Mouse (Mus musculus) MEL-GATA-1-ER (cell line): Measurements from ENCODE around the gene Lrrc31.
A peak's percentile ranks its signal among the peaks of the same experiment; 100 is the strongest.
"Not testable (repeated sequence)": the region's sequence is repeated elsewhere in the genome, so short reads cannot be mapped to it uniquely, and the experiment has no call there.

Experiments
- DNase-seq: peaks from one replicate; pipeline ENCODE4 v3.0.0-alpha.2; 2012; ENCODE audit warnings: low read depth; ENCODE audit errors: extremely low read depth

Lrrc31 gene

DNA sequence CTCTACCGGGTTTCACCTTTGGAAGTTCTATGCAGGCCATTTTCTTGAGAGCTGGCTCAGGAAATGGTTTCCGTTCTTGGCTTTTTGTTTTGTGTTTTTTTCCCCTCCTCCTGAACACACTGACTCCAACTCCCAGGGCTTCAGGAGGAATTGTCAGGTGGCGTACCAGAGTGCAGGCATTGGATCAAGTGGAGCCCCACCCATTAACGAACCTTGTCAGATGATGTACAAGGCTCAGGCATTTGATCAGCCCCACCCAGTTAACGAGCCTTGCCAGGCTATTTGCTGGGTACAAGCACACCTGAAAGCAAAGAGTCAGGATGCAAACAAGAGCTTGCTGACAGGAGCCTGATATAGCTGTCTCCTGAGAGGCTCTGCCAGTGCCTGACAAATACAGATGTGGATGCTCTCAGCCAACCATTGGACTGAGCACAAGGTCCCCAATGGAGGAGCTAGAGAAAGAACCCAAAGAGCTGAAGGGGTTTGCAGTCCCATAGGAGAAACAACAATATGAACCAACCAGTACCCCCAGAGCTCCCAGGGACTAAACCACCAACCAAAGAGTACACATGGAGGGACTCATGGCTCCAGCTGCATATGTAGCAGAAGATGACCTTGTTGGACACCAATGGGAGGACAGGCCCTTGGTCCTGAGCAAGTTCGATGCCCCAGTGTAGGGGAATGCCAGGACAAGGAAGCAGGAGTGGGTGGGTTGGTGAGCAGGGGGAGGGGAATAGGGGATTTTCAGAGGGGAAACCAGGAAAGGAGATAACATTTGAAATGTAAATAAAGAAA is at the start of gene Lrrc31:
Gene Lrrc31, minus strand, starts transcription at position 133 of the 795 bp plus-strand sequence.
- not testable (repeated sequence) for DNase-seq

DNA sequence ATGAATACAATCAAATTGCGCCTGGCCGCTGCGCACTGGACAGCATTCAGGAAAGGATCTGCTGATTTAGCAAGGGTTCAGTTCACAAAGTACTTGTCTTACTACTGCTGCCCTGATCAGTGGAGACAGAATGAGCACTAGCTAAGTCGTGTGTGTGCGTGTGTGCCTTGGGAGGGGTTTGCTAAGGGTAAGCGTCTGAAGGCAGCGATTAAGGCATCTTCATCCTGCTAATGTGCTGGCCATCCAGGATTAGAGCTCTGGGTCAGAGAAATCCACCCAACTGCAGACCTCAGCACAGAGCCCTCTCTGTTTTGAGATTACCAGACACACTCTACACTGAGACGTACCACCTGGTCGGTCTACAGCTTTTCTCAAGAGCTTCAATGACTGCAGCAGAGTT is 48.7 kb upstream of the Lrrc31 start:
- no peak for DNase-seq

DNA sequence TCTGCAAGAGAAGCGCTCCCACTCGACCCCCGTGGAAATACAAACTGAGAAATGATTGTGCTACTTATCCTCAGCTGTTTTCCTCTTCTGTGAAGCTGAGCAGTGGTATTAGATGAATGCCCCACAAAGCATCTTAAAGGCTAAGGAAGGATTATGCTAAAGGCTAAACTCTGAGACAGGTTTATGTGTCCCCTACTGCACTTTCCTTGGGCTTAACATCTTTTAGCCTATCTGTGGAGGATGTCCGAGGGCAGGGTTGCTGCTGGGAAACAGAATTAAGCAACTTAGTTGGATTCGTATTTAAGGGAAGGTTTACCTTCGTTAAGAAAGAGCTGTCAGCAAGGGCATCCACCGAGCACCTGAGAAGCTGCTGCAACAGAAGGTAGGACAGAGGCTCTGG is 46.4 kb upstream of the Lrrc31 start, which contains the start of gene Samd7:
Gene Samd7, plus strand, starts transcription at position 288 of the 400 bp plus-strand sequence.
- DNase-seq, result no peak

DNA sequence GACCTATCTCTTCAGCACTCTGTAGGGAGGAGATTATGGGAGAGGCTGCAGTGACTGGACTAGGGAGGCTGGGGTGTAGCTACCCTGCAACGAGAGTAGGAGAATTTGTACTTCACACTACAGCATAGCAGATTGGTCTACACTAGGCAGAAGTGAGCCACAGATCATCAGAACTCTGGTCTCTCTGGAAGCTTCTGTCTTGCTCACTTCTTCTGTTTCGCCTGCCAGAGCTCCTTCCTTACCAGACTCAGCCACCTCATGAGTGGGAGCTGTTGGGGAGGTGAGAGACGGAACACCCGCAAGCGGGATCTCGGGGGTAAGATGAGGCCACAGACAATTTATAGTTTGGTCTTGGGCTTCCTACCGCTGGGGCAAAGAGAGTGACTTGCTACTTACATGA is 43.2 kb upstream of the Lrrc31 start:
- no peak for DNase-seq

DNA sequence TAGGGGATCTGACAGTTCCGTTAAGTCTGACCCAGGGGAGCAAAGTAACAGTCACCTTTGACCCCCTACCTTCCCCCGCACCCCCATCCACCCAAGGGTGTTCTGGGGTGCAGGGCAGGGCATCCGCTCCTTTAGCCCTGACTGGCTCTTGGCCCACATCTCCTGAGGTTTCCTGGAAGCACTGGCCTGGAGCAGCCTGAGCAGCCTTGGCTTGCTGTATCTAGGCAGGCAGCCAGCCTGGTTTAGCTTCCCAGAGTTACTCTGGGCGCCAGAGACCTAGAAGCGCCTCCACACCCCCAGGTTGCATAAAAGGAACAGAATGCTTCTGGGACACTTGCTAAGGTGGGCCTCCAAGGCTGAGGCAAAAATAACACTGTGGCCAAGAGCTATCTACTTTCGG is 41.7 kb upstream of the Lrrc31 start:
- DNase-seq, result no peak

DNA sequence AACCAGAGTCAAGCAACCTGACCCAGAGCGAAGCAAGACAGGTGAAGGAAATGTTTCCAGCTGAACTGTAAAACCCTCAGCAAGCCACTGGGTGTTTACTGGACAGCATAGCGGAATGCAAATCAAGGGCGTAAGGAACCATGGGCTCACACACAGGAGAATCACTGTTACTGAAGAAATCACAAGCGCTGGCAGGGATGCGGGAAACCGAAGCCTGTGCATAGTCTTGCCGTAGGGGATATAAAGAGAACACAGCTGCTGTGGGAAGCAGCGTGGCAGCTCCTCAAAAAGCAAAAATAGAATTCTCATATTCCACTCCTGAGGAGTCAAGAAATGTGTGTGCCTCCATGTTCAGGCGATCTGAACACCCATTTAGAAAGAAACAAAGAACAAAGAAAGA is 37.2 kb upstream of the Lrrc31 start:
- DNase-seq, result no peak

DNA sequence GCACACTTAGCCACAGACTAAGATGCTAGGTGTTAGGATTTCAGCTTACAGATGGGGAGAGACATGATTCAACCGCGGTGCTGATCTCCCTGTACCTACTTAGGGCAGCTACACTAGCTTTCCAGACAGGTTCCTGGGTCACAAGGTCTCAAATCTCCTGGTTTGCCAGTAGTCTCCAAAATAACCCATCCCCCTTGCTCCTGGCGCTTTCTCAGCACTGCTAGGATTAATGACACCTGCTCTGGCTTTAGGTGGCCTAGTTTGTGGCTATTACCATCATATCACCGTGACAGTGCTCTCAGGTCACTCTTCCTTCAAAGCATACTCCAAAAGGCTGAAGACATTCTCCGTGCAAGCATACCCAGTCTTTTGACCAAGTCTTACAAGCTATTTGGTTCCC is 29.4 kb upstream of the Lrrc31 start:
- DNase-seq, result no peak

DNA sequence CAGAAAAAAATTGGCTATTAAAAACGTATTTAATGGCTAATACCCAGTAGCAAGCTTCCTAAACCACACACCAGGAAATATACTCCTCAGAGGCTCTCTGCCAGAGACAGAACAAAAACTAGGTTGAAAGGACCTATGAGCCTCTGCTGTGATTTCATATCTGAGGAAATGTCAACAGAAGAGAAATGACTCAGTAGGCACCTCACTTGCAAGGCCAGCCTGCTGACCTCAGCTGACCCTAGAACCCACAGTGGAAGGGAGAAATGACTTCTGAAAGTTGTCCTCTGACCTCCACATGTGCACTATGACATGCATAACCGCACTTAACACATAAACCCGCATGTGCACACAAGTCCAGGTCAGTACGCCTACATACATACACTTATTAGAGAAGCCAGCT is 27.6 kb upstream of the Lrrc31 start:
- DNase-seq, result peak; percentile 23

DNA sequence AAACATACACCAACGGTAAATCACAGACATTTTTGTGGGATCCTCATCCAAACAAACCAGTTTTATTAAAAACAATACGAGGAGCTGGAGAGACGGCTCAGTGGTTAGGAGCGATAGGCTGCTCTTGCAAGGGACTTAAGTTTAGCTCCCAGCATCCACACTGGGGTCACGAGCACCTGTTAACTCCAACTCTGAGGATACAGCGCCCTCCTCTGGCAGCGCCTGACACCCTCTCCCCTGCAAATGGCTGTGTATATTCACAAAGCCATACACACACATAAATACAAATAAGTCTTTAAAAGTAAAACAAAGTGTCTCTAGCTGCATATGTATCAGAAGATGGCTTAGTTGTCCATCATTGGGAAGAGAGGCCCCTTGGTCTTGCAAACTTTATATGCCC is 25.9 kb upstream of the Lrrc31 start:
- DNase-seq, result no peak

DNA sequence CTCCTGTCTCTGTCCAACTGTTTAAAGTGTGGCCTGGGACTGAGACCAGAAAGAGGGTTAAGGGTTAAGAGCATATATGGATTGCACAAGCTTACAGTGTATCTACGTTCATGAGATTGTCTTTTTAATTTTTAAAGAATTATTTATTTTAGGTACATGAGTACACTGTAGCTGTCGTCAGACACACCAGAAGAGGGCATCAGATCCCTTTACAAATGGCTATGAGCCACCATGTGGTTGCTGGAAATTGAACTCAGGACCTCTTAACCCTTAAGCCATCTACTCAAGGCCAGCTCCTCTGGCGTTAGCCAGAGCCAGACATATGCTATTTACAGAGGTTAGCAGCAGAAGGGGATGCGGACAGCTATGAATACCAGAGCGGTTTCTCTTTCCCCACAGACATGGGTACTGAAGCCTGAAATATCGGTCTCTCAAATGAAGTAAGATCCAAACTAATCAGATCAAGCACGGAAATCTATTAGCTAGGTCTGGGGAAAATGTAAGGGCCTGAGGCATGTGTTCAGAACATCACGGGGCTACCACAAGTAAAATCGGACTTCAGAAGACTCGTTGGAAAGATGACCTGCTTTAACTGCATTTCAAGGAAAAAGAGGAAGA is 25.3 kb upstream of the Lrrc31 start:
- DNase-seq, result no peak

DNA sequence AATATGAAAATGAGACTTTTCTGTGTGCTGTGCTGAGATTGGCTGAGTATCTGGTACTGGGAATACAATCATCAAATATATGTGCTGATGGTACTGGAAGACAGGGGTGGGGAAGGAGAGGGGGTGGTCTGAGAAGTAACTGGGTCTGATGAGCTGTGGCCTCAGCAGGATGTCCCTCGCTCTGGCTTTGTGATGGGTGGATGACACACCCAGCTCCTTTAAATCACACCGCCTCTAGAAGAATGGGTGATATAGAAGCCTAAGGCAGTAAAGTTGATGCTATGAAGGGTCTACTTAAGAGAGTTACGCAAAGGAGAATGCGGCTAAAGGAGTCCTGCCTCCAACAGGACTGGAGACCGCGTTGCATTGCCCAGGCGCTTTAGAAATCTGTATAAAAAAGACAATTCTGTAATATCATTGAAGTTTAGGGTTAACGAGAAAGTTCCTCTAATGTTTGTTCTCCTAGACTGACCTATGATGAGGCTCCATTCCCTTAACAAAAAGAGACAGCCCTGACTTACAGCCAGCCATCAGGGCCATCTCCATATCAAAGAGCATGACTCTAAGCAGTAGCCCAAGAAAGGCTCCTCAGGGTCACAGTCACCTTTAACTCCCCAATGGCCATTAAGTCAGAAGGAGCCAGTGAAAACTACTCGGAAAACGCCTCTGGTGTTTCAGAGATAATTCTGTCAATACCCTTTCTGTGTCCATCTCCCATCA is 24.6 kb upstream of the Lrrc31 start:
- no peak for DNase-seq

DNA sequence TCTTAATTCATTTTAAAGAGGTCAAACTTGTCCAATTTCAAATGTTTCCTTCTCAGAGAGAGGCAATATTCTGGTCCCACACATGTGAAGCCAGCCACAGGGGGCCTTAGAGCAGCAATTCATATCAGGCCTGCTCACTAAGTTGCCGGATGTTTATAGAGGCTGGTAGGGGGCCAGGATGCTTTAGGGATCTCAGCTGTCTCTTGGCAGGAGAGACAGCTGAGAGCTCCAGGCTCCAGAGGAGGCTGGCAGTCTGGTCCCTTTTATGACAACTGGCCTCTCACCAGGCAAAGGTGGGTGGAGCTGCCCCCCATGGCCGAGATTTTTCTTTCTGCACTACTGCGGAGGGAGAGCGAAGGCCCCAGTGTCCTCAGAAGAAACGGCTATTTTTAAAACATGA is 23.5 kb upstream of the Lrrc31 start:
- DNase-seq, result no peak

DNA sequence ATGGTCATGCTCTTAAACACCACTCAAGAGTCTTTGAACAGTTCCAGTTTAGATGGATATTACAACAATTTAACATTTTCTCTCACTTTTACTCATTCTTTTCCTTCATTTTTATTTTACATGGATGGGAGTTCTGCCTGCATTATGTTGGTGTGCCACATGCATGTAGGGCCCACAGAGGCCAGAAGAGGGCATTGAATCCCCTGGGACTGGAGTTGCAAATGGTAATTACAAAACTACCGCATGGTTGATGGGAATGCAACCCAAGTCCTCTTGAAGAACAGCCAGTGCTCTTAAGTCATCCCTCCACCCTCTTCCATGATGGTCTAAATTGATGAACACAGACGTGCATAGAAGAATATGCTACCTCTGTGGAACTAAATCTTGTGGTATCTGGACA is 22.8 kb upstream of the Lrrc31 start:
- no peak for DNase-seq

DNA sequence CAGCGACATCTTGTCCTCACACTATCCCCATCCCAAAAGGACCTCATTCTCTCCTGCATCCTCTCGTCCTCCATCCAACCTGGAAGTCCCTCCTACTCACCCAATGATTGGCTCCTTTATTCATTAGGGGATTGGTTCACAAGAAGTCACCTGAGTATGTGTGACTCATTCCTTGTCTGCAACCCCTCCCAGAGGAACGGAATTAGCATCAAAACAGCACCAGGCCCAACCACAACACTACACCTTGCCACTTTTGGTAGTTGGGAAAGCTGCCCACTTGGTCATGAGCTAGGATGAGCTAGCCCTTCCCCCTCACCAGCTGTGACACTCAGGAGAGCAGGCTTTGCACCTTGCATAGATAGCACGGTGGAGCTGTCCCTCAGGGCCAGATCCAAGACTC is 22.4 kb upstream of the Lrrc31 start:
- no peak for DNase-seq

DNA sequence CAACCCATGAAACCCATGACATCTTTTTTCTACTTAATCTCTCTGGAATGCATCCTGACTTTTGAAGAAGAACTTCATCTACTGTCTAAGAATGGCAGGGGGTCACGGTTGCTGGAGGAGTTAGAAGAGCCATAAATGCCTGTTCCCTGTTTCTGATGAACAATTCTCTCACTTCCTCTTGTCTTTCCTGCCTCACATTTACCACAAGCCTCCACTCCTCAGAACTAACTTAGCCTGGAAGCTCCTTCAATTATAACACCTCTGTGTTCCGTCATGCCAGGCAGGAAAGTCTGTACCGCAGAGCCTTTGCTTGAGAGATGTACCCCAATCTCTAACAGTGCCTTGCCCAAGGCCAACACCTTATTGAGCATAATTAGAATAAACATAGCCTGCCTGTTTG is 19.0 kb upstream of the Lrrc31 start:
- no peak for DNase-seq

DNA sequence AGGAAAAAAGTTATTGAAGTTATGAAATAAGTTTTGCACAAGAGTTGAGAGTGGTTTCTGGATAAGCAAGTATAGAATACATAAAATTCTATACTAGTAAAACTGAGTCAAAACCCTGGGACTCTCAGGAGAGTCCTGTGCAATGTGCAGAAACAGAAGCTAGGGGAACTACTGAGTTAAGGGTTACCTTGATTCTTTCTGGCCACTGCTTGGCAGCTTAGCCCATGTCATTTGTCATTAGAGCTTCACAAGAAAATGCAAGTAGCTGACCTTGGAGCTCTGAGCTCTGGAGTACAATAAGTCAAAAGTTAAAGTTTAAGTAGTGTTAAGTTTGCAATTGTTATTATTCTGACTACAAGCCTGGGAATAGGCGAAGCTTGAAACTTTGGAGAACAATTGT is 13.7 kb upstream of the Lrrc31 start:
- no peak for DNase-seq

DNA sequence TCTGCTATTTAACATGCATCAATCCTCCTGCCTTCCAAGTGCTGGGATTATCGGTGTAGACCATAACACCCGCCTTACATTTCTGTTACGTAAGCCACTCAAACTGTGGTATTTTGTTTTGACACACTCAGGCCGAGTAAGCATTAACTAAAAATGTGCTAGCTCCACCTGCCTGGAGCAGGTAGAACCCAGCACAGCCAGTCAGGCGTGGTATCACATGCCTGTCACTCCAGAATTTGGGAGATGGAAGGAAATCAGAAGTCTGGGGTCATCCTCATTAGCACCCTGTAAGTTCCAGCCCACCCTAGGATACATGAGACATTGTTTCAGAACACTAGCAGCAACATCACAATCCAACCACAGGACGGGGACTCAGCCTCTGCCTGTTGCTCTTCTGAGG is 10.5 kb upstream of the Lrrc31 start:
- no peak for DNase-seq

DNA sequence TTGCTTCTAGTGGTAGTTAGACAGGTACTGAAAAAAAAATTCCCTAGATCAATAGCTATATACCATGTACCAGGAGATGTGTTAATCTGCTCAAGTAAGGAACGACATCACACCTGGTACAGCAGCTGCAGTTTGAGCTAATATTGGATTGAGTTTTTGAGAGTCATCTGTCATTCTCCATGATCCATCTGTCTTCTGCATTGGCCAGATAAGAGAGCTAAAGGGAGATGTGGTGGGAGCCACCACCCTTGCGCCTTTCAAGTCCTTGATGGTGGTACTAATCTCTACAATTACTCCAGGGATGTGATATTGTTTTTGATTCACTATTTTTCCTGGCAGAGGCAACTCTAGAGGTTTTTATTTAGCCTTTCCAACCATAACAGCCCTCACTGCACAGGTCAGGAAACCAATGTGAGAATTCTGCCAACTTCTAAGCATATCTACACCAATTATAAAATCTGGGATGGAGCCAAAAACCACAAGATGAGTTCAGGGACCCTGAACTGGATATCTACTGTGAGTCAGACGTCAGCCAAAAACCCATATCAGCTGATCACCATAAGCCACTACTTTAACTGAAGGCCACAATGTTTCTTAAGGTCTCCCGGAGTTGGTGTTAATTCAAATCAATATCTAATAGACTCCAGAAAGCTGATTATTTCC is 7.1 kb upstream of the Lrrc31 start:
- peak; percentile 82 for DNase-seq

DNA sequence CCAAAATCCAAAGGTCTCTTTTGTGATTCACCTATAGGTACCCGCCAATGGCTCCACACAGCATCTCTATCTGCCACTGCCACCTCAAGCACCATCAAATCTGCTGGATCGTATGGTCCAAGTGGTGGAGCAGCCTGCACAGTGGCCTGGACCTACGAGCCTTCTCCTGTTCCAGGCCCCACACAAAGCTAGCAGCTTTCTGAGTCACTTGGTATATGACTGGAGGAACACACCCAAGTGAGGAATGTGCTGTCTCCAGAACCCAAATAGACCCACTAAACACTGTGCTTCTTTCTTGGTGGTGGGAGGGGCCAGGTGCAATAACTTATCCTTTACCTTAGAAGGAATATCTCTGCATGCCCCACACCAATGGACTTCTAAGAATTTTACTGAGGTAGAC is 6.3 kb upstream of the Lrrc31 start:
- no peak for DNase-seq

DNA sequence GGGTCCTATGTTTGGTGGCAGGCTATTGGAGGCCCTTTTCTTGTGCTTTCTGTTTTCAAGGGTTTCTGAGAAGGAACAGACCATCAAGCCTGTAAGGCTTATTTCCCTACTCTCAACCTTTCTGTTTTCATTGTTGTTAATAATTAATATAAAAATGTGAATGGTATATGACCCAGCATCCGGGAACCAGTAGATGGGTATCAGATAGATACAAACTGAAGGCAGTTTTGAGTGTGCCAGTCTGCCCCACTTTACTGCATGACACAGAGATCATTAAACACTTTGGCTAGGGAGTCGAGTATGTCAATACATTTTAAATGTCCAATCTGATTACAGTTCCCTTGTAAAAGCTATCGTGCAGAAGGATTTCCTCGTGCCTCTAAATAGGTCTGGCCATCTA is 1.8 kb downstream of the Lrrc31 start:
- DNase-seq, result no peak

DNA sequence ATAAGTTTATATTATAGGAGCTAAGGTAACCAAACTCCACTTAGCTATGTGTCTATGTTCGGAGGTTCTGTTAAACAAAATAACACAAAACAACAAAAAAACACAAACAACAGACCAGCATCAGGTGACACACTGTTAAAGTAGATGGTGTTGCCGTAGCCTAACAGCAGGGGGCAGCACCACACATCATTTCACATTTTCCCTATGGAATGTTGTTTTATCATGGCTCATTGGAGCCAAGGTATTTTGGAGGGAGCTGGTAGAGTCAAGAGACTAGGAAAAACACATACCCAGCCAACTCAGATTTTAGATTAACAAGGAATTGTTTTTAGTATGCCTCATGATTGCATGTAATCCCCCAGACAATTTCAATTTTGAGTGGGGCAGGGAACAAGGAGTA is 3.3 kb downstream of the Lrrc31 start:
- DNase-seq, result no peak

DNA sequence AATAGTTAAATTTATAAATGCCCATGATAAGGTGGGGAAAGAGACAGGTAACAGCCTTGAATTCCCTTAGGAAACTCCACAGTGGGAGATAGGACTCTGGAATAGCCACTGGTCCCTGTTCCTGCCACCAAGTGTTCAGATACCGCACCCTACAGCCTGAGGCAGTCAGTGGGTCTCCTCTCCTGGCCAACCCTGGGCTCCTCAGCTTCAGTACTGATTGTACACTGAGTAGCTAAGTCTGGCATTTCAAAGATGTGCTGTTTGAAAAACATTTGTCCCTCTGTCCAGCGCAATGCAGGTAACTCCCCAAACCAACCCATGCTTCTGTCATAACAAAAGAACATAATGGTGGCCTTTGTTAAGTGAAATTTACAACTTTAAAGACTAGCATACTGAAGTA is 4.0 kb downstream of the Lrrc31 start:
- no peak for DNase-seq
